Mouse (Mus musculus): ENCODE data around the gene Tmc4.

DNA sequence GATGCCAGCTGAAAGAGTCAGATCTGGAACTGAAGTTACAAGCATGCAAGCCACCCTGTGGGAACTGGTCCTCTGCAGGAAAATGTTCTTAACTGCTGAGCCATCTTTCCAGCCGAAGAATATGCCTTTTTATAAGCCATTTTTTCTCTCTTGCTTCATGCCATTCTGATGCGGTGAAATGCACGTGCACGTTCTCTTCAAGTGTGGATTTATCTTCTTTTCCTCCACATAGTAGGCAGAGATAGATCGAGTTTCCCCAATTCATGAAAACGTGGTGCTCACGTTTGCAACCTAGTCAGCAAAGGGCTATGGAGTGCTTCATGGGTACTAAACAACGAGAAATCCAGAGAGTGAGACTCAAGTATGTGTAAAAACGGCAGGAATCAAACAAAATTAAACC, 33.5 kb downstream of the Tmc4 start:
- TF ChIP-seq CTCF (IDR thresholded peaks at IDR 0.05; ENCODE audit: control insufficient read depth, insufficient read depth, insufficient read length) (no peak), USF1 (IDR thresholded peaks at IDR 0.05; ENCODE audit: low read depth) (no peak)
